Mouse (Mus musculus) gastrocnemius, postnatal 4 days (tissue): ENCODE measurements around the gene Defa26. TPM values are rescaled to one million over a fixed set of nuclear protein-coding genes. Genes with fewer than 3 reads are reported as not detected.
"Not testable (repeated sequence)": the region's sequence is repeated elsewhere in the genome, so short reads cannot be mapped to it uniquely, and the experiment has no call there.

Experiments used
- DNase-seq, 2 experiments: peaks; one replicate each; pipeline ENCODE4 v3.0.0; 2021 to 2022; ENCODE audit warnings: low spot score in 2 of 2, mixed read lengths in 2 of 2
- long read RNA-seq, 2 experiments: library from polyadenylated mRNA; stranded (forward); transcript quantifications; one replicate each; pipeline ENCODE4 v2.0.0; 2021
- total RNA-seq, 2 experiments: library from RNA; stranded (reverse); gene quantifications; 2 replicates each; pipeline ENCODE4 v1.2.3; 2021

The Defa26 gene
- not detected for total RNA-seq
- long read RNA-seq, experiment 1, result 0 reads
- long read RNA-seq, experiment 2, result 0 reads

GRCm38 (mm10) chr8:21617883-21618282 lies at the start of gene Defa26:
Gene Defa26 (plus strand): TSS chr8:21618183.
- not testable (repeated sequence) for DNase-seq

DNA sequence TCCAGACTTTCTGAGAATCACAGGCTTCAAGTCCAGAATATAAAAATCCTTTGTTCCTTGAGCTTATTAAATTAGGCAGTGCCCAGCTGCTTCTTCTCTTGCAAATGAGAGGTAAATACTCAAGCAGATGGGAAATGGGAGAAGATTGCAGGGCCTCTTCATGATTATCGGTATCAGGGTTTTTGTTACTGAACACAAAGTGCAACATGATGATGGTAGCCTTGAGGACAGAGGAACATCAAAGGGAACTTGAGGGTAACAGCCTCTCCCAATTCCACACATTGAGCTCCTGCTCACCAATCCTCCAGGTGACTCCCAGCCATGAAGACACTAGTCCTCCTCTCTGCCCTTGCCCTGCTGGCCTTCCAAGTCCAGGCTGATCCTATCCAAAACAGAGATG lies 35.3 kb upstream of the Defa26 start, which contains the start of gene Defa28:
Defa28 (plus strand) TSS at position 301 of the 400 bp plus-strand sequence.
- DNase-seq, result not testable (repeated sequence)

- DNase-seq, result not testable (repeated sequence)
Measured at GRCm38 (mm10) chr8:21594408-21594807, 23.6 kb upstream of the Defa26 start, which contains the start of gene Gm7861. Gene Gm7861 (minus strand): TSS chr8:21594508.

- not testable (repeated sequence) for DNase-seq
Measured at GRCm38 (mm10) chr8:21655480-21655879, 37.5 kb downstream of the Defa26 start, which contains the start of gene Defa17. Gene Defa17 (plus strand): TSS chr8:21655780.

DNA sequence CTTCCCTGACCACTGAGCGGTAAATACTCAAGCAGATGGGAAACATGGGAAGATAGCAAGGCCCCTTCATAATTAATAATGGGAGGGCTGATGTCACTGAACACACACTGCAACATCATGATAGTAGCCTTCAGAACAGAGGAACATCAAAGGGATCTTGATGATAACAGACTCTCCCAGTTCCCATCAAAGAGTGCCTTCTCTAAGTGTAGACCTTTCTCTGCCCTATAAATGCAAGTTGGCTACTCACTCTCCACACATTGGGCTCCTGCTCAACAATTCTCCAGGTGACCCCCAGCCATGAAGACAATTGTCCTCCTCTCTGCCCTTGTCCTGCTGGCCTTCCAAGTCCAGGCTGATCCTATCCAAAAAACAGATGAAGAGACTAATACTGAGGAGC lies 47.5 kb downstream of the Defa26 start, which contains the start of gene Defa34:
Defa34 (plus strand) TSS at position 301 of the 400 bp plus-strand sequence.
- DNase-seq, result not testable (repeated sequence)

Other genes with a start within 250 kb of the Defa26 start
- gene Defa2, start 239.7 kb upstream of the Defa26 start, total RNA-seq, result not detected
- gene Defa33, start 226.4 kb upstream of the Defa26 start, total RNA-seq, result not detected
- not detected for gene Defa36, start 190.8 kb upstream of the Defa26 start, total RNA-seq
- not detected for gene Gm7849, start 161.6 kb upstream of the Defa26 start, total RNA-seq
- not detected for gene Defa20, start 108.9 kb upstream of the Defa26 start, total RNA-seq
- not detected for gene Defa32, start 89.2 kb upstream of the Defa26 start, total RNA-seq
- not detected for gene Defa37, start 52.8 kb upstream of the Defa26 start, total RNA-seq
- gene Defa28, start 35.2 kb upstream of the Defa26 start, total RNA-seq, result not detected
- not detected for gene Gm7861, start 23.7 kb upstream of the Defa26 start, total RNA-seq
- not detected for gene Defa17, start 37.6 kb downstream of the Defa26 start, total RNA-seq
- not detected for gene Defa34, start 47.6 kb downstream of the Defa26 start, total RNA-seq
- not detected for gene AY761184, start 85.5 kb downstream of the Defa26 start, total RNA-seq
- gene Defa24, start 116.3 kb downstream of the Defa26 start, total RNA-seq, result not detected
- not detected for gene Defb50, start 205.4 kb downstream of the Defa26 start, total RNA-seq
- not detected for gene Defb2, start 221.7 kb downstream of the Defa26 start, total RNA-seq
- not detected for gene Defb10, start 240.7 kb downstream of the Defa26 start, total RNA-seq